ENCODE assay signal across 7 mouse cellular contexts in genomic region chr5:138753946-138754302, GRCm38 (mm10). TPM values are rescaled to one million over a fixed set of nuclear protein-coding genes. Genes with fewer than 3 reads are reported as not detected.
DNase-seq lines count a peak whose midpoint lies in the region; ATAC-seq and TF ChIP-seq lines count a peak whose summit lies in the region.

No protein-coding gene starts in this region.

- no peaks in the 10 kb centered on the region for H3K9me3 ChIP-seq in lung, embryonic 14.5 days (ENCODE audit: low read depth, low read length)
- no peaks in the 10 kb centered on the region for H3K9me3 ChIP-seq in heart, embryonic 15.5 days (replicated peaks)
- H3K9me3 ChIP-seq in liver, embryonic 13.5 days (replicated peaks): no peaks in the 10 kb centered on the region

- WGBS in lung, embryonic 14.5 days: 7% methylated on average over 9 of the region's 9 CpGs
- WGBS in heart, embryonic 15.5 days: 5% methylated on average over 9 of the region's 9 CpGs
- WGBS in liver, embryonic 13.5 days (ENCODE audit: insufficient replicate concordance): 18% methylated on average over 9 of the region's 9 CpGs
- WGBS in small intestine, adult 2 months: 43% methylated on average over 9 of the region's 9 CpGs

- peak overlapping the region; percentile 90 for H3K27ac ChIP-seq in lung, embryonic 14.5 days (ENCODE audit: low read depth)
- peak overlapping the region; percentile 87 for H3K27ac ChIP-seq in heart, embryonic 15.5 days
- H3K27ac ChIP-seq in liver, embryonic 13.5 days: no peak overlapping the region
- H3K27ac ChIP-seq in small intestine, adult 2 months (ENCODE audit: insufficient read depth, low read depth, low read length): no peak overlapping the region

- TF ChIP-seq CTCF in lung, embryonic 14.5 days (IDR thresholded peaks at IDR 0.05; ENCODE audit: low read depth): no peak
- TF ChIP-seq CTCF in small intestine, adult 2 months (IDR thresholded peaks at IDR 0.05; ENCODE audit: extremely low read depth, insufficient read length, insufficient replicate concordance, low read depth, low read length): no peak

- ATAC-seq in lung, embryonic 14.5 days (ENCODE audit: insufficient read depth): 0 out of 2 replicates have a peak, but pooled peaks have one; percentile 26
- no peak for ATAC-seq in heart, embryonic 15.5 days (replicated peaks; ENCODE audit: insufficient number of reproducible peaks, insufficient read depth, low FRiP score, low read depth)
- ATAC-seq in liver, embryonic 13.5 days (ENCODE audit: low read depth): no peak
- ATAC-seq in monocyte, adult 5-6 weeks (replicated peaks; ENCODE audit: insufficient number of reproducible peaks, low FRiP score, low TSS enrichment, poor library complexity, severe bottlenecking): no peak

- peak overlapping the region; percentile 91 for H3K4me2 ChIP-seq in lung, embryonic 14.5 days
- peak overlapping the region; percentile 91 for H3K4me2 ChIP-seq in heart, embryonic 15.5 days
- peak overlapping the region; percentile 63 for H3K4me2 ChIP-seq in liver, embryonic 13.5 days

- H3K4me1 ChIP-seq in lung, embryonic 14.5 days (ENCODE audit: insufficient read depth): peaks cover 15% of the 10 kb centered on the region
- H3K4me1 ChIP-seq in heart, embryonic 15.5 days (replicated peaks): peaks cover 34% of the 10 kb centered on the region
- H3K4me1 ChIP-seq in liver, embryonic 13.5 days (replicated peaks): peaks cover 18% of the 10 kb centered on the region; the same call in 1 of the 2 replicates
- H3K4me1 ChIP-seq in small intestine, adult 2 months (ENCODE audit: control insufficient read depth, insufficient read depth, insufficient read length, low read length): peaks cover 10% of the 10 kb centered on the region; the same call in 1 of the 2 replicates

- no peaks in the 10 kb centered on the region for H3K36me3 ChIP-seq in lung, embryonic 14.5 days (ENCODE audit: insufficient read depth)
- H3K36me3 ChIP-seq in heart, embryonic 15.5 days: no peaks in the 10 kb centered on the region
- no peaks in the 10 kb centered on the region for H3K36me3 ChIP-seq in liver, embryonic 13.5 days
- H3K36me3 ChIP-seq in small intestine, adult 2 months (ENCODE audit: control insufficient read depth, insufficient read depth, low read length): no peaks in the 10 kb centered on the region

- H3K9ac ChIP-seq in lung, embryonic 14.5 days: peak overlapping the region; percentile 79
- peak overlapping the region; percentile 71 for H3K9ac ChIP-seq in heart, embryonic 15.5 days
- H3K9ac ChIP-seq in liver, embryonic 13.5 days: no peak overlapping the region

- DNase-seq in lung, embryonic 14.5 days: peak; percentile 66
- DNase-seq in lung, postnatal 36 days: no peak
- peak; percentile 32 for DNase-seq in embryo, embryonic 9.5 days (ENCODE audit: extremely low spot score)
- no peak for DNase-seq in liver, embryonic 13.5 days

- no peak for TF ChIP-seq POLR2A in small intestine, adult 2 months (IDR thresholded peaks at IDR 0.05; ENCODE audit: low read depth, low read length)

- peaks cover 31% of the 10 kb centered on the region for H3K27me3 ChIP-seq in lung, embryonic 14.5 days (ENCODE audit: insufficient read depth, low read length)
- H3K27me3 ChIP-seq in heart, embryonic 15.5 days: peaks cover 40% of the 10 kb centered on the region
- peaks cover 62% of the 10 kb centered on the region for H3K27me3 ChIP-seq in liver, embryonic 13.5 days
- H3K27me3 ChIP-seq in small intestine, adult 2 months (ENCODE audit: control insufficient read depth, insufficient read depth, low read length): peaks cover 30% of the 10 kb centered on the region

- peak overlapping the region; percentile 65 for H3K4me3 ChIP-seq in lung, embryonic 14.5 days (ENCODE audit: low read depth, low read length)
- peak overlapping the region; percentile 64 for H3K4me3 ChIP-seq in heart, embryonic 15.5 days
- H3K4me3 ChIP-seq in liver, embryonic 13.5 days (replicated peaks): peak overlapping the region; percentile 56
- 0 out of 2 replicates have a peak overlapping the region, but pooled peaks have one; percentile 66 for H3K4me3 ChIP-seq in small intestine, adult 2 months (ENCODE audit: low read depth, low read length)

RNA-seq across cellular contexts. Expression of gene Fam20c, which starts 0.4 kb away (rescaled TPM):
- polyA plus RNA-seq in lung, embryonic 14.5 days (2014; fragmentation: Nextera tagmentation; extraction: Ambion mirVana): 7.3 and 8.4 TPM in 2 replicates
- polyA plus RNA-seq in heart, embryonic 15.5 days (2015; fragmentation: Nextera tagmentation; extraction: Ambion mirVana): 6.1 and 9.8 TPM in 2 replicates
- 6.0 and 6.5 TPM in 2 replicates for polyA plus RNA-seq in liver, embryonic 13.5 days (2015; fragmentation: Nextera tagmentation; extraction: Ambion mirVana)
- polyA plus RNA-seq in small intestine, adult 2 months (2012; rRNA removed): 3.4 and 7.5 TPM in 2 replicates
- total RNA-seq in monocyte, adult 5-6 weeks (2017): 6.6 to 31.5 TPM (median 17.6 TPM) in 3 replicates

Comparison
In these comparisons a context has a peak if more than half of its experiments do, and no peak if none do; other contexts are left out.
1. DNase-seq: peak in lung, embryonic 14.5 days (single experiment) and embryo, embryonic 9.5 days (single experiment); none in lung, postnatal 36 days (single experiment) and liver, embryonic 13.5 days (single experiment).
2. H3K27ac ChIP-seq: peak in lung, embryonic 14.5 days (single experiment) and heart, embryonic 15.5 days (single experiment); none in liver, embryonic 13.5 days (single experiment) and small intestine, adult 2 months (single experiment).
3. Peak in every context shown above with its lines, with median percentiles within 50 percentile points of each other: H3K4me2 ChIP-seq and H3K4me3 ChIP-seq.